13 mouse cellular contexts compared by ENCODE assay signal in genomic region chr10:67151766-67152165, GRCm38 (mm10).
"Had no signal": no experiment of that assay in that cellular context is flagged by ENCODE, and none has a peak within 500 bp of the region (broad histone marks: within the 10 kb centered on the region; RNA-seq: fewer than 3 reads in every experiment).

No protein-coding gene starts in this region.

- H3K36me3 ChIP-seq: midbrain, embryonic 15.5 days; neural tube, embryonic 12.5 days had no signal

- H3K9ac ChIP-seq: lung, embryonic 14.5 days; midbrain, embryonic 13.5 days; midbrain, embryonic 15.5 days; neural tube, embryonic 12.5 days had no signal

- H3K4me3 ChIP-seq: midbrain, embryonic 10.5 days; midbrain, embryonic 13.5 days; midbrain, embryonic 15.5 days; neural tube, embryonic 12.5 days had no signal

- H3K27me3 ChIP-seq: midbrain, embryonic 13.5 days; midbrain, embryonic 15.5 days; neural tube, embryonic 12.5 days had no signal

- H3K4me2 ChIP-seq: lung, embryonic 14.5 days; midbrain, embryonic 13.5 days; midbrain, embryonic 15.5 days; neural tube, embryonic 12.5 days had no signal

- H3K27ac ChIP-seq: midbrain, embryonic 10.5 days; midbrain, embryonic 13.5 days; midbrain, embryonic 15.5 days; neural tube, embryonic 12.5 days had no signal

- H3K9me3 ChIP-seq: midbrain, embryonic 10.5 days; midbrain, embryonic 13.5 days; midbrain, embryonic 15.5 days; neural tube, embryonic 12.5 days had no signal

- H3K4me1 ChIP-seq: midbrain, embryonic 10.5 days; midbrain, embryonic 13.5 days; neural tube, embryonic 12.5 days had no signal

- ATAC-seq: midbrain, embryonic 13.5 days; midbrain, embryonic 15.5 days had no signal

- DNase-seq: lung, adult 18-20 months; lung, embryonic 14.5 days; lung, postnatal 10 days; lung, postnatal 4 days; right cerebral cortex, postnatal 14 days; spleen, adult 18-20 months; thymus, adult 18-20 months; thymus, postnatal 14 days; thymus, postnatal 36 days had no signal
